Mouse (Mus musculus) frontal cortex, postnatal 36 days (tissue): ENCODE results near the gene Dusp14.
A peak's percentile ranks its signal among the peaks of the same experiment; 100 is the strongest.

Source experiments
- DNase-seq, 2 experiments: peaks; one replicate each; pipeline ENCODE4 v3.0.0; 2022; ENCODE audit warnings: low spot score in 2 of 2

The Dusp14 gene

GRCm38 (mm10) chr11:84016147-84016809, 52.8 kb downstream of the Dusp14 start:
- no peak for DNase-seq

GRCm38 (mm10) chr11:84013105-84013504, 56.0 kb downstream of the Dusp14 start:
- DNase-seq, result peak in 1 of 2 experiments; percentile 38

GRCm38 (mm10) chr11:84011576-84011975, 57.5 kb downstream of the Dusp14 start:
- DNase-seq, result no peak

GRCm38 (mm10) chr11:84011050-84011449, 58.0 kb downstream of the Dusp14 start:
- peak in 1 of 2 experiments; percentile 22 for DNase-seq

GRCm38 (mm10) chr11:84010411-84010810, 58.6 kb downstream of the Dusp14 start:
- DNase-seq, result no peak

- DNase-seq, result no peak
These were observed 60.1 kb downstream of the Dusp14 start for GRCm38 (mm10) chr11:84009001-84009400.

GRCm38 (mm10) chr11:84003986-84004385, 65.1 kb downstream of the Dusp14 start:
- no peak for DNase-seq

GRCm38 (mm10) chr11:84001257-84001656, 67.8 kb downstream of the Dusp14 start:
- no peak for DNase-seq

GRCm38 (mm10) chr11:83999411-83999915, 69.6 kb downstream of the Dusp14 start:
- DNase-seq, result no peak

GRCm38 (mm10) chr11:83998993-83999392, 70.1 kb downstream of the Dusp14 start:
- no peak for DNase-seq
